Mouse (Mus musculus) testis, adult 2 months (tissue): ENCODE data around the gene Bcor.

Source experiments
- CTCF ChIP-seq: fragments of 200-500 bp; IDR thresholded peaks from 2 replicates; pipeline ENCODE4 v1.5.1; 2012; ENCODE audit warnings: low read depth, mild to moderate bottlenecking, inconsistent platforms, low read length, moderate library complexity; ENCODE audit not compliant: control insufficient read depth, insufficient read depth, insufficient replicate concordance
- POLR2A ChIP-seq: fragments of 200-500 bp; IDR thresholded peaks from 2 replicates; pipeline ENCODE4 v1.6.1; 2012; ENCODE audit warnings: low read depth, mild to moderate bottlenecking, inconsistent platforms, low read length, moderate library complexity; ENCODE audit not compliant: control insufficient read depth

- TF ChIP-seq CTCF (no peak), POLR2A (no peak)
These were observed 647 bp downstream of the Bcor start for GRCm38 (mm10) chrX:12159534-12159881.
